Mouse (Mus musculus) Muller cell, postnatal 12 days (primary cell): ENCODE measurements at regions not wholly inside any gene's neighbourhood (a gene's known extent, or its start where the extent isn't known, plus 50 kb on each side); places are given as distances from the start of the nearest gene placed in this dataset.

Experiments
- DNase-seq: peaks from one replicate; pipeline ENCODE4 v3.0.0-alpha.2; 2015; ENCODE audit errors: inconsistent ontology term

DNA sequence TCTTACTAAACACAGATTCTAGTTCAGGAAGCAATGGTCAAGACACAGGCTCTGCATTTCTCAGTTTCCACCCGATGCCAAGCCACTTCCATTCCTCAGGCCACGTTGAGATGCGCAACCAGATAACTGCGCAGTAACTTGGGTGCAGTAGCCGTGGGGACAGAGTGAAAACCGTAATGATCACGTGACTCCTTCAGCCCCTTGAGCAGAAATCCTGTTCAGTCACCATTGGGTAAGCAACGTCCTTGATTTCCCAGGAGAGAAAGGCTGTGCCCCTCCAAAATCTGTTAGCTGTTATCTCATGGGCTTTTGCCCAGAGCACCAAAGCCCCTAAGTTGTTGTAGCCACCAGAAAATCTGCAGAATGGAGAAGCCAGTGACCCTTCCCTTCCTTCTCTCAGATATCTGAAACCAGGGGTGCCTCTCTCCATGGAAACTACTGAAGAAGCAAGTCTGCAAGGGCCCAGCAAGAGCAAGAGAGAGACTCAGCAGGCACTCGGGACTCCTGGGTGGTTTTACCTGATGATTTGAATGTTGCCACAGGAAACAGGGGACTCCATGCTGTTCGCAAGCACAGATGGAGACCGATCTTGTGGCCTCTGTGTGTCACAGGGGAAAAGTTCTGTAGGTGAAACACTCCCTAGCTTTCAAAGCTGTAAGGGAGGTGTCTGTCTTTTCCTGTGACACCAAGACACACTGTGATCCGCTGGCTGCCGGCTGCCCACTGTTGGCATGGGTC, 126.7 kb downstream of the Lmo4 start:
- DNase-seq, result no peak

DNA sequence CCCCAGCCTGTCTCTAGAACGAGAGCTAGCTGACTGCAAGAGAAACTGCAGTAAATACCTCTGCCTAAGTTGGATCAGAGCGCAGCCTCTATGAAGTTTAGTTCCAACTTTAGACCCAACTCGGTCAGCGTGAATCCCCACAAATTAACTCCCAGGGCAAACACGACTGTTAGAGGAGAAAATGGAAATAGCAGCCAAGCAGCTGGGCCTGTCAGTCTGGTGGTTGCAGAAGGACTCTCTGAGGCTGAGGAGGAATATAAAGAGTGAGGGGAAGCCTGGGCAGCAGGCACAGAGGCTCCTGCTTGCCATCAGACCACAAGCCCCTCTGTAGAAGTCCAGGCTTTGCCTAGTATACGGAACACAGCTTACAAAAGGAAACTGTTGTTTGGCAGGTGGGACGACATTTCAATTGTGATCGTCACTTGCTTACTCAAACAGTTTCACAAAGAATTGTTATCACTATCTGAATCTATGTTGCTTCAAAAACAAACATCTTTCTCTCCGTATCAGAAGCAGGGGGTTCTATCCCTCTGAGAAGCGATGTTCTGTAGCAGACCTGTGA, 135.0 kb downstream of the Lmo4 start:
- DNase-seq, result no peak

GRCm38 (mm10) chr3:144067016-144067415, 138.0 kb downstream of the Lmo4 start:
- DNase-seq, result no peak

DNA sequence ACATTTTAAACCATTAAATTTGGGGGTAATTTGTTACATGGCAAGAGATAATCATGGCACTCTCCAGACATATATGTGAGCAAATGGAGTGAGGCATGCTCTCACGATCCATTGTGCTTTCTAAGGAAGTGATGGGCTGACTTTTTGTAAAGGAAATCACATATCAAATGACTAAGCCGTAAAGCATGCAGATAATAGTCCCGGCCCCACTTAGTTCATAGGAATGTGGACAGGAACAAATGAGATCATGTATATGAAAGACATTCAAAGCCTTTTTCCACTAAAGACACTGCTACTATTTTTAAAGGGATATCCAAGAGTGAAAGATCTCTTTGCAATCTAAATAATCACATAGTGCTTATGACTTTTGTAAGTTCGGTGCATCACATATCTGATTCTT, 146.9 kb downstream of the Lmo4 start:
- peak; percentile 38 for DNase-seq

GRCm38 (mm10) chr3:144050341-144050740, 154.7 kb downstream of the Lmo4 start:
- no peak for DNase-seq

GRCm38 (mm10) chr3:144049270-144049669, 155.8 kb downstream of the Lmo4 start:
- DNase-seq, result no peak

DNA sequence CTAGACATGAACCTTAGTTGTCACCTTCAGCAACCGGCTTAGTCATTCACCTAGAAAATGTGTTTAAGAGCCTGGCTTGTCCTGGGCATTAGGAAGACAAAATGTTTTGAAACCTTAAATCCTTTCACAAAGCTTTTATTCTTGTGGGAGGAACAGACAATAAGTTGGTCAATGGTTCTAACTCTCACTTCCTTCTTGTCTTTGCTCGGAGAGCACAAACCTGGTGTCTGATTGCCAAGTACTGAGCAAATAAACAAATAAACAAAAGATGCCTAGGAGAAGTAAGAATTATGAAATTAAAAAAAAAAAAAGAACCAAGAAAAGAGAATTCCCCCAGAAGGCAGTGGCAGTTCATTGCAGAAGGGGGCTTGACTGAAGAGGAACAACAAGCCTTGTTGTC, 160.7 kb downstream of the Lmo4 start:
- no peak for DNase-seq

- DNase-seq, result no peak
Observed at GRCm38 (mm10) chr3:144041788-144042187, 163.2 kb downstream of the Lmo4 start.

GRCm38 (mm10) chr3:144039498-144039897, 165.5 kb downstream of the Lmo4 start:
- DNase-seq, result no peak

DNA sequence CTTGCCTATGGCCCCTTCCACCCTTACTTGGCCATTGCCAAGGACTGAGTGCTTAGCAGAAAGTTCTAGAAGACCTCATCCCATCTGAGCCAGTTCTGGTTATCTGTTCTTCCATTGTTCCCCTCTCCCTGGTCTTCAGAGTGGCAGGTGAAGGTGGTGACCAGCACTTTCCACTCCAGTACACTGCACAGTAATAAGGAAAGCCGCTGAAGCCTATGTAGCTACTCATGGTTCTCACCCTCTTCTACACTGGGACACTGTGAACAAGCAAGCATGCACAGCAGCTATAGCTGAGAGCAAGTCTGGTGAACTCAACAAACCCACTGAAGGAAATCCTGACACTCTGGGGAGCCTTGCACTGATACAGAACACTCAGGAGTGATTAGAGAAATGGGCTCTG, 175.4 kb downstream of the Lmo4 start:
- no peak for DNase-seq

- DNase-seq, result no peak
Observed at GRCm38 (mm10) chr3:144029121-144029520, 175.9 kb downstream of the Lmo4 start.

DNA sequence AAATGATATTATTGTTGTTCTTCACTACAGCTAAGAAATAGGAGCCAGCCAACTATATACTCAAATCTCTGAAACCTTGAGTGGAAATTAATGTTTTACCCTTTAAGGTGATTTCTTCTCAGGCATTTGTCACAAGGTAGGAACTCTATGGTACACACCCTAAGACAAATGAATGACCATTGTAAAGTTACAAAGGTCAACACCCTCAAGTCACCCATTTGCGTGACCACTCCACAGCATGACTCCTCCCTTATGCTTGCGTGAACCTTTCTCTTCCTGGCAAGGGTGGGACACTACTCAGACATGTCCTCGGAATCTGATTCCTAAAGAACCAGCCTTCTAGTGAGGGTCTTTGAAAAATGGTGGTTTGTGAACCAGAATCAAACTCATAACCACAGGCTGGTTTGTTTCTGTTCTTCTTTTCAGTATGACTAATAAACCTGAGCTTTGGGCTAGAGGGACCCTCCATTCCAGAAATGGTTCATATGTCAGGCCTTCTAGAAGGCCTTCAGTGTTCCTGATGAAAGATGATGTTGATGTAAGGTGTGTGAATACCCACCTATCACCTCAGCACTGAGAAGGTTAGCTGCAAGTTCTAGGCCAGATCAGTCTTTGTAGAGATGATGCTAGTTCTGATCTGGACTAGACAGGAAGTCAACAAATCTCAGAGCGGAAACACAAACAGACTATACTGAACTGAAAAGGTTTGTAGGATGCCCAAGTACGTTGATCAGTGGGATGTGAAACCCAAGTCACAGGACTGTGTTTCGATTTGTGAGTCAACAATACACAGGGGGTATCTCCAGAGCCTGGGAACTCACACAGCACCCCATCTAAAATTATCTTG, 177.7 kb downstream of the Lmo4 start:
- DNase-seq, result no peak

- no peak for DNase-seq
Observed at GRCm38 (mm10) chr3:144025451-144026125, 179.4 kb downstream of the Lmo4 start.

DNA sequence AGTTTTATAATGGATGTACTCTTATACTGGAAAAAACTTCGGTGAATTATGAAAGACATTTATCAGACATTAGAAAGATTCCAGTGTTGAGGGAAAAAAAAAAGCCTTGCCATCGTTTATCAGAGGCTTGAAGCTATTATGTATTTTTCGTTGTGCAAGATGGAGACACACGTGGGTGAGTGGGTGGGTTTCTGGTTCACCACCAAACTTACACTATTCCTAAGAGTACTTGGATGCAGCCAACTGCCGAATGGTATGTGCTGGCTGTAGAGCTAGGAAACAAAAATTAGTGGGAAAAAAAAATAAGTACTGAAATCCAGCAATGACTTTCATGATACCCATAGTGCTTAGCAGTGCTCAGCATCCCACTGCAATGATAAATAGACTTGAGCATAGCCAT, 180.8 kb downstream of the Lmo4 start:
- DNase-seq, result no peak

DNA sequence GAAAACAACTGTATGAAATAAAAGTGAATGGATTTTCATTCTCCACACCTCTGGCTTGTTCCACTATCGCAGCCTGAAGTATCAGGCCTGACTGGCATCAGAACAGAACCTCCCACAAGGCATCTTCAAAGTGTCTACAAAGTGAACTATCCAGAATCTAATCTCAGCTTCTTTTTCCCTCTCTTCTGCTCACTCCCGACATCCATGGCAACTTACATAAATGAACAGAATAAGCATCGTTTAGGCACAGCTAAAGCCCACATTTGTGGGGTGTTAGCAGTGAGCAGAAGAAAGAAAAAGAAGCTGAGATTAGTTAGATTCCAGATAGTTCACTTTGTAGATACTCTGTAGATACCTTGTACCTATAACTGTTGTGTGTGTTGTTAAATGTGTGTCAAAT, 182.0 kb downstream of the Lmo4 start:
- no peak for DNase-seq

DNA sequence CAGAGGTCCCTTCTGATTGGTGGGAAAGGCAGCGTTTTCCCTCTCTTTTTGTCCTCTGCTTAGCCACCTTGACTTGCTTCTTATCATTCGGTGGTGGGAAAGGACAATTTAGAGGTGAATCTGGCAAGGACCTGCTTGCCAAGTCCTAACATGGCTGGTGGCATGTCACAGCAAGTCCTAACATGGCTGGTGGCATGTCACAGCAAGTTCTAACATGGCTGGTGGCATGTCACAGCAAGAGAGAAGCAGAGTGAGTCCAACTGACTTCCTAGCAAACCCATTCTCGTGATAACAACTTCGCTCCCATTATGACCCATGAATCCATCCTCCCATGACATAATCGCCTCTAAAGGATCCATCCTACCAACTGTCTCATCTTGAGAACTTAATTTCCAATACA, 183.1 kb downstream of the Lmo4 start:
- DNase-seq, result no peak

DNA sequence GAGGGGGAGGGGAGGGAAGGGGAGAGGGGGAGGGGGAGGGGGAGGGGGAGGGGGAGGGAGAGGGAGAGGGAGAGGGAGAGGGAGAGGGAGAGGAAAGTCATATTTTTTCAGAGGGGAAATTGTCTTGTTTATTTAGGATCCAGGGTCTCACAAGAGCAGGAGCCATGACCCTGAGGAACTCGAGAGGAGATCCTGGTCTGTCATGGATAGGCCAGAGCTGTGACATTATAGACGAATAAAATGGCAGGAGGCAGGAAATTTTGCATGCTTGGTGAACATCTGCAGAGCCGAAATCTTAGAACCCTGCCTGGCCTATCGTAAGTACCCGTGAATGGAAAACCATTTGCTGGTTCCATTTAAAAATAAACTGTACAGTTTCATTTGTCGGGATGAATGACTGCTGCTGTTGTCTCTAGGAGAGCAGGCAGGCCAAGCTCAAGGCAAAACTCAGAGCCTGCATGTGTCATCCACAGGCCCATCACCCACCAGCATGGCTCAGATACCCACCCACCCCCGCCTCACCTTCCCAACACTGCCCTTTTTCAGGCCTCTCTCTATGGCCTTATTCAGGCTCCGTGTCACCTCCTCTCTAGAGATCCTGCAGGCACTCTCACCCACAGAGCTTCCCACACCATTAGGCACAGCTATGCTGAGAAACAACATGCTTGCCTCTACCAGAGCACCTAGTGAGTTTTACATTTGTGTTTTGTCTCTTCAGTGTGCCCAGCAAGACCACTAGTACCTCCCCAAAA, 184.7 kb downstream of the Lmo4 start:
- no peak for DNase-seq

DNA sequence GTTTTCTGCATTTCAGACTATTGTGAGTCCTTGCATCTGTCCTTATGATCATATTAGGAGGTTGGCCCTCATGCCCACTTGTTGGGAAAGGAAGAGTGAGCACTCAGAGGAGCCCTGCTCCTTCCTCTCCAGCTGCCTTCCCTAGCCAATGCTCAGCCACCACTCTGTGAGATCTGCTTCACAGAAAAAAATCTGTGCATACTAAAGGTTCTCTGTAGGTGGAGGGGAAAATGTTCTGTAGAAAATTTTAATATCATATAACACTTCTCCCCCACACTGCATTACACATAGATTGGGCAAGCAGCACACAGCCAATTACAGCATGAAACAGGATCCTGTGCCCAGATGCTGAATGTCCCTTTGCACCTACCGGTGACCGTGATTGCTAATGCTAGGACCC, 185.7 kb downstream of the Lmo4 start:
- no peak for DNase-seq

DNA sequence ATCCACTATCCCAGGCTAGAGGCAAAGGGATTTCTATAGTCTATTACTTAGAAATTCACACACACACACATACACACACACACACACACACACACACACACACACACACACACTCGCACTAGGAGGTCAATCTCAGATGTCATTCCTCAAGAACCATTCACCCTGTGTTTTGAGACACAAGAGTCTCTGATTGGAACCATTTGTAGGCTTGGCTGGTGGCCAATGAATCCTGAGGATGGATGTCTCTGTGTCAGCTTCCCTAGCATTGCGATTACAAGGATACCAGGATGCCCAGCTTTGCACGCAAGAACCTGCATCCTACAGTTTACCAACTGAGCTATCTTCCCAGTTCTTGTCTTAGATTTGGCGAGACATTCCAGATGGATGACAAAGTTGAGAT, 186.5 kb downstream of the Lmo4 start:
- no peak for DNase-seq

DNA sequence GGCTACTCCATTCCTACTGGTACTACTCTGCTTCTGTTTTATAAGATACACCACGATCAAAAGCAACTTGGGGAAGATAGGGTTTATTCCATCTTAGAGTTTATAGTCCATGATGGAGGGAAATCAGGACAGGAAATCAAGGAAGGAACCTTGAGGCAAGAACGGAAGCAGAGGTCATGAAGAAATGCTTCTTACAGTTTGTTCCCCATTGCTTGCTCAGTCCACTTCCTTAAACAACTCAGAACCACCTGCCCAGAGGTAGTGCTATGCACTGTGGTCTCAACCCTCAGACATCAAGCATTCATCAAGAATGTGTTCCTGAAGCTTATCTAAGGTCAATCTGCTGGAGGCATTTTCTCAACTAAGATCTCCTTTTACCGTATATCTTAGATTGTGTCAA, 189.8 kb downstream of the Lmo4 start:
- no peak for DNase-seq

- peak; percentile 74 for DNase-seq
Observed at GRCm38 (mm10) chr3:144013481-144014125, 191.4 kb downstream of the Lmo4 start.
